Mouse (Mus musculus) C3H10T1/2 (cell line): Measurements from ENCODE around the gene Golt1b. TPM values are rescaled to one million over a fixed set of nuclear protein-coding genes. Genes with fewer than 3 reads are reported as not detected.

ENCODE experiments used
- polyA plus RNA-seq, 2 experiments: library from polyadenylated mRNA; unstranded; fragments of >200 nt; fragmentation: generic; extraction: Trizol; gene quantifications; one replicate each; pipeline ENCODE4 v1.2.1; 2012; ENCODE audit warnings: missing spikeins in 2 of 2

Golt1b gene
- polyA plus RNA-seq = 10 to 100 TPM in 1 of 2 experiments, 1 to 10 TPM in 1; 7.2 to 15.8 TPM

GRCm38 (mm10) chr6:142387011-142387754 is at the start of gene Golt1b, which contains the start of gene Recql:
Gene Golt1b, plus strand, starts transcription at chr6:142387221.
Gene Recql, minus strand, starts transcription at chr6:142387087.

GRCm38 (mm10) chr6:142345440-142346038 is 41.5 kb upstream of the Golt1b start, which contains the start of gene Pyroxd1:
Gene Pyroxd1, plus strand, starts transcription at chr6:142345654.

DNA sequence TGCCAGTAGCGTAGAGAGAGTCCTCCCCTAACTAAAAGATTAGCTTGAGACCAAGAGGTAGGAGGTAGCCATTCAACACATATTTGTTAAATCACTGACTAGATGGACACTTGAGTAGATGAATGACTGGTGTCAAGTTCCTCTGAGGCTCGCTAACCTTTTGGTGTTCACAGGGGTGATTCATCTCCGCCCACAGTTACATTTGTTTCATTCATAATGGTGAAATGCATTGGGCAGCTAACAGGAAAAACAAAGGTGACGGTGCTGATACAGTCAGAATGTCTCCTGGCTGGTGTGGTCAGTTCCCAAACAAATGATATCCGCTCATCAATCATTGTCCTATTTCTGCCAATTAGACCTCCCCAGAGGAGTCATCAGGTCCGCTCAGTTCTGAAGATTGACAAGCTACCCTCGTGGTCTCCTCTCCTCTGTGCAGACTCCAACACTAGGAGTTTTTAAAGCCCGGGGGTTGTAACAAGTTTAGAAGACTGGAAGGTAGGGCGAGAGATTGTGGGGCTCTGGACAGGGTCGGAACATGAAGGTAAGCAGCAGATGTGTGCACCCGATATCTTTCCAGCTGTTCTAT is 26.0 kb downstream of the Golt1b start, which contains the start of gene Spx:
Gene Spx, plus strand, starts transcription at position 536 of the 586 bp plus-strand sequence.

Other genes with a start within 250 kb of the Golt1b start
- under 1 TPM in 1 of 2 experiments, not detected in 1; 0.08 TPM for gene Slco1a6, start 178.7 kb upstream of the Golt1b start, polyA plus RNA-seq
- gene Iapp, start 88.8 kb upstream of the Golt1b start, polyA plus RNA-seq = under 1 TPM in 1 of 2 experiments, not detected in 1; 0.04 TPM
- gene Slco1a5, start 64.2 kb upstream of the Golt1b start, polyA plus RNA-seq = under 1 TPM; 0.04 to 0.19 TPM
- 1 to 10 TPM in 1 of 2 experiments, under 1 TPM in 1; 0.26 to 3.3 TPM for gene Pyroxd1, start 41.6 kb upstream of the Golt1b start, polyA plus RNA-seq
- 1 to 10 TPM; 2.2 to 9.5 TPM for gene Recql, start 134 bp upstream of the Golt1b start, polyA plus RNA-seq
- under 1 TPM; 0.06 to 0.54 TPM for gene Spx, start 26.2 kb downstream of the Golt1b start, polyA plus RNA-seq
- not detected for gene Gys2, start 85.9 kb downstream of the Golt1b start, polyA plus RNA-seq
- gene Ldhb, start 120.7 kb downstream of the Golt1b start, polyA plus RNA-seq = 100 to 1,000 TPM in 1 of 2 experiments, 10 to 100 TPM in 1; 25.1 to 109 TPM
- under 1 TPM in 1 of 2 experiments, not detected in 1; 0.01 TPM for gene Kcnj8, start 184.4 kb downstream of the Golt1b start, polyA plus RNA-seq